Mouse (Mus musculus): Measurements from ENCODE around the gene Kmt2c.

Gene Kmt2c

DNA sequence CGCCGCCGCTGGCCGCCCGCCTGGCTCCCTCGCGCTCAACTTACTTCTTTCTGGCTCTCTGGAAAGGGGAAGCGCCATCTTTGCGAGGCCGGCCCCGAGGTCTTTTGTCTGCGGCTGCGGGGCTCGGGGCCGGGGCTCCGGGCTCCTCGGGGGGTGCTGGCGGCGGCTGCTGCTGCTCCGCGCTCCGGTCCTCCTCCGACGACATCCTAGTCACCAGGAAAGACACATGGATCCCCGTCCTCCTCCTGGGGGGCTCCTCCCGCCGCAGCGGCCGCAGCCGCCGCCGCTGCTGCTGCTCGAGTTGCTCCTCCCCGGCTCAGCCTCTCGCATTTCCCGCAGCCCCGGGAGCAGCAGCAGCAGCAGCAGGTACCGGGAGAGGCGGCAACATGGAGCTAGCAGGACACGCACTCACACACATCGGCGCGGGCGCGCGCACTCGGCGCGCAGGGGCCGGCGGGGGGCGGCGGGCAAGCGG is at the start of gene Kmt2c:
Gene Kmt2c (minus strand): TSS at position 438 of the 475 bp plus-strand sequence.
- peak; percentile 89 for DNase-seq (ENCODE audit: inconsistent ontology term)

DNA sequence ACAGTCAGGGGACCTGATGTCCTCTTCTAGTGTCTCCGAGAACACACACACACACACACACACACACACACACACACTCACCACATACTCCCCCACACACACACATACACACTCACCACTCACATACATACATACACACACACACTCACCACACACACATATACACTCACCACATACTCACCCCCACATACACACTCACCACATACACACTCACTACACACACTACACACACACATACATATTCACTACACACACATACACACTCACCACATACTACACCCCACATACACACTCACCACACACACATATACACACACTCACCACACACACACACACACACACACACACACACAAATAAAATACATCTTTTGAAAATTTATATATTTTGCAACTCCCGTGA is 48.3 kb upstream of the Kmt2c start:
- DNase-seq (ENCODE audit: inconsistent ontology term) = no peak

DNA sequence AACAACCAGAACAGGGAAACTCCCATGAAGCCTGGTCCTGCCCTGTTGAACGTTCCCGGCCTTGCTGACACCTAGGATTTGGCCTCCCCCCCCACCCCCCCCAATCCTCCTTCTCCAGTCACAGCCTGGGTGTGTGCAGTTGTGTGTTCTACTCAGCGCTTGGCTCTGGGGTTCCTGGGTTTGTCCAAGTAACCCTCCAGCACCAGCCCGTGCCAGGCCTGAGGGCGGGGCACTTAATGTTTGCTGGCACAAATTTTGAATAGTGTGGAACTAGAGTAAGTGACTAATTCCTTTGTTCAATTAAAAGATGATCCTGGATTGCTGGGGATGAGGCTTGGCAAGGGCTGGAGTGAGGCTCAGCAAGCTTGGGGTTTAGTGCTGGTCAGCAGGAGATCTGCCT is 46.0 kb upstream of the Kmt2c start:
- peak; percentile 82 for DNase-seq (ENCODE audit: inconsistent ontology term)

DNA sequence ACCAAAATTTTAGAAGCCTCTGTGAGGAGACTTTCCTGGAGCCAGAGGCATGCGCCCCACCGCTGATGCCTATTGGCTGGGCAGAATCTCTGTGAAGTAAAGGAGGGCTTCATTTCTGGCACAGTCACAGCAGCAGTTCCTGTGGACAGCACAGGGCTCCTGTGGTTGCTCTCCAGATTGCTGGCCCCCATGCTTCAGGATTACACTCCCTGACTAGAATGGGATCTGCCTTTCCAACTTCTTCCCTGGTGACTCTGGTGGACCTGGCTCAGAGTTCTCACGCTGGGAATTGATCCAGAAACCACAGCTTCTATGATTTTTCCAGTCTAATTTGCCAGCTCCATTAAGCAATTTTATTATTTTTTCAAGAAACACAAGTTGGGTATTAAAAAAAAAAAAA is 45.5 kb upstream of the Kmt2c start:
- peak; percentile 88 for DNase-seq (ENCODE audit: inconsistent ontology term)

DNA sequence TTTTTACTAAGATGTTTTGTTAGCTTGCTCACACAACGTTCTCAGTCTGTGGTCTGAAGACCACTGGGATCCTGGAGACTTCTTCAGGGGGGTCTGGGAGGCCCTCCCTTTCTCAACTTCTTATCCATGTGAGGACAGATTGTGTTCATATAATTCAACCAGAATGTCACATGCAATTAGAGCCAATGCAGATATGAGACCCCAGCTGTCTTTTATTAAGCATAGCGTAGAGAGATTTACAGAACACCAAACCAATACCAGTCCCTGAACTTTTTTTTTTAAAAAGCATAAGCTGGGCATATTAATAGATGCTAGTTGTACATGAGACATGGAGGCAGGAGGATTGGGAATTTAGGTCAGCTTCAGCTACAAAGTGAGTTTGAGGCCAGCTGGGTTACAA is 43.1 kb upstream of the Kmt2c start:
- no peak for DNase-seq (ENCODE audit: inconsistent ontology term)

DNA sequence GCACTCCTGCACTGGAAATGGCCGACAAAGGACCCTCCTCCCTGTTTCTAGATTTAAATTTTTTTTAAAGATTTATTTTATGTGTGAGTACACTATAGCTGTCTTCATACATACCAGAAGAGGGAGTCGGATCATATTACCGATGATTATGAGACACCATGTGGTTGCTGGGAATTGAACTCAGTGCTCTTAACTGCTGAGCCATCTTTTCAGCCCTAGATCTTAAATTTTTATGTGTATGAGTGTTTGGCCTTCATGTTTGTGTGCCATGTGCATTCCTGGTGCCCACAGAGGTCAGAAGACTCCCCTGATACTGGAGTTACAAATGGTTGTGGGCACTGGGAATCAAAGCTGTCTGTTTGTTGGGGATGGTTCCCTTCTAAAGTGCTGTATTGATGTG is 42.3 kb upstream of the Kmt2c start:
- DNase-seq (ENCODE audit: inconsistent ontology term) = no peak

DNA sequence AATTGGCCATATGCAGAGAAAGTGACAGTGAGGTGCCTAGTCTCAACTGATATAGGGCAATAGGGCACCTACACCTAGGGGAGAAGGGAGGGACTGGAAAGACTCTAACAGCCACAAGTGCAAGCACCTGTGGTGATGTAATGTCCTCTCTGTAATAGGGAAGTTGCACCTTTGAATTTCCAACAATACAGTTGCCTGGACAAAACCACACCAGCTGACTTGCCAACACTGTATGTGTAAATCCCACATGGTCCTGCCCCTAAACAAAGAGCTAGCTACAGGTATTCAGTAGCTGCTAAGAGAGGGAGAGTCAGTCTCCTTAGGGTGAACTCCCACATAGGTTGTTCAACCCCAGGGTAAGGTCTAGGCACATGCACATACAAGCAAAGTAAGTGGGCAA is 41.8 kb upstream of the Kmt2c start:
- DNase-seq (ENCODE audit: inconsistent ontology term) = no peak

DNA sequence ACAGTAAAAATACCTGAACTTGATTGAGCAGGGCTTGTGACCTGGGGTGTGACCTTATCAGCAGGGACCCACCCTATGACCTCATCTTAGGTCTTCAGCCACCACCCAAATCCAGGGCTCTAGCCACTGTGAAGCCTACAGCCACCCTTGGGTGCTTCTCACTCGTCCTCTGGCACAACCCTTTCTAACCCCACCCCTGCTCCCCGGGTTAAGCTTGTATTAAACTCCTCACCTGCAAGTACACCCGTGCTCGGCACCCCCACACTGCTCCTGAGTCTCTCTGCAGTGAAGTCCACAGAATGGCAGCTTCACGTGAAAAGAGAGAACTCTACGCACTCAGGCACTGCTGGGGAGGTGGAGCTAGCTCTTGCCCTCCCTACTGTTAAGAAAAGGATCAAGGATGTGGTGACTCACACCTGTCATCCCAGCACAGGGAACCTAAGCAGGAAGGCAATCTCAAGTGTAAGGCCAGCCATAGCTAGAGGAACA is 38.4 kb upstream of the Kmt2c start:
- DNase-seq (ENCODE audit: inconsistent ontology term) = no peak

DNA sequence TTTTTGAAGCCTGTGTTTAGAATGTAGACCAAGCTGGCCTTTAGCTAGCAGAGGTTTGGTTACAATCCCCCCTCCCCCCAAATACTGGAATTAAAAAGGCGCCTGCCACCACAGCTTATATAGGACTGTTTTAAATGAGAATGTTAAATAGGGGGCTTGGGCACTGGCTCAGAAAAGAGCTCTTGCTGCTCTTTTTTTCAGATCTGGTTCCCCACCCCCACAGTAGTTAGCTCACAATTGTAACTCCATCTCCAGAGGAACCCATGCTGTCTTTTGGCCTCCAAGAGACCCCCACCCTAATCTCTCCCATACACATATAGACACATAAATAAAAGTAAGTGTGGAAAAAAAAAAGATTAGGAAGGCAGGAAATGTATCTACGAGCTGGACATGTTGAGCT is 37.9 kb upstream of the Kmt2c start:
- no peak for DNase-seq (ENCODE audit: inconsistent ontology term)

DNA sequence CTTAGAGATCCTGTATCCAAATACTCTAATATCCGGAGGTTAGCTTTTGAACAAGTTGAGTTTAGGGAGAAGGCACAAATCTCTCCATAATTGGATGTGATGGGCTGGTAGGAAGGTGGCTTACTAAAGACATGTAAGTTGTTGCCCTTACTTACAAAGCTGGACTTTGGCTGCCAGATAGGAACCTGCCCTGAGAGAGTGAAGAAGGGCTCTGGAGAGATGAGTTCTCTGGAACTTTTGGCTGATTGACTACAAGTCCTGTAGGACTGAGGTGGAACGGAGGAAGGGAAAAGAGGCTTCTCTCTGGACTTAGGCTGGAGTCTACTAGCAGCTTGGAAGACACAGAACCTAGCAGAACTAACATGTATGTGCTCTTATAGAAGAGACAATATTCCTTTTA is 37.0 kb upstream of the Kmt2c start:
- DNase-seq (ENCODE audit: inconsistent ontology term) = no peak

DNA sequence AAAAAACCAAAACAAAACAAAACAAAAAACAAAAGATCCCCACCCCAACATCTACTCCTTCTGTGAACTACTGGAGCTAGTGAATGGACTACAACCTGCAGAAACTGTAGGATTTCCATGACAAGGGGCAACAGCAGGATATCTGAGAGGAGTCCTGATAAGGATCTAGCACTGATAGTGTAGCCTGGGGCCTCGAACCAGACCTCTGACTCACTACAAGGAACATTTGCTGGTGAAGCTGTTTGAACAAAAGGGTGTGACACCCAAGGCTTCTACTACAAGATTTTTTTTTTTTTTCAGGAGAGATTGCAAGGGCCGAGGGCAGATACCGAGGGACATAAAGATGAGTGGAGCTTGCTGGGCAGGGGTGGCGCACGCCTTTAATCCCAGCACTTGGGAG is 34.7 kb upstream of the Kmt2c start:
- no peak for DNase-seq (ENCODE audit: inconsistent ontology term)

DNA sequence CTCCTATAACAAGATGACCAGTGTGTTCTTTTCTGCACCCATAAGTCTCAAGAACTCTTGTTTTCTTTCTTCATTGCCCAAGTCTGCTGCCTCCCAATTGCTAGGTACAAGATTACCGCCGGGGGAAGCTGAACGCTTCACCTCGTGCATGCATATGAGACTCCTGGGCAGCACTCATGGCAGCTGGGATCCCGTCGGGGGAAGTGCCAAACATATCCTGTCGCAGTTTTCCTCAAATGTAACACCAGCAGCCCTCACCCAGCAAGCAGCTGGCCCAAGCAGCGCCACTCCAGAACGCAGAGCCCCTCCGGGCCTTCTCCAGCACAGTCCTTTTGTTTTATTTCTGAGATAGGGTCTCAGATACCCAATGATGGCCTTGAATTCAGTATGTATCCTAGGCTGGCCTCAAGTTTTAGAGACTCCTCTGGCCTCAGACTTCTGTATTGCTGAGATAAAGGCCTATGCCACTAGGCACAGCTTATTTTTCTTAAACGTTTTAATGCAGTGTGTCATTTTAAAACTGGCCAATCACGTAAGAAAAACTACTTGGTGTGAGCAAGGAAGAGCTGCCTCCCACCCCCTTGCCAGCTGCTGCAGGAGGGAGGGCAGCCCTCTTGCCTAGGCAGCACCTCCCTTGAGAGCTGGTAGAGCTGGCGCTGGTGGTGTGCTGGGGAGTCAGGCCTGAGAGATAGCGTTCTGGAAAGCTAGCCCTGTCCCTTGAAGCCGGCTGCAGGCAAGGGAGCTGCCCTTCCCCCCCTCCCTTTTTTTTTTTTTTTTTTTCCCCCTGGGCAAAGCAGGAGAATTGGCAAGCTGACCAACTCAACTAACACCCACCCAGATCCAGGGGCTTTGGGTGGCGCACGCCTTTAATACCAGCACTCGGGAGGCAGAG is 33.9 kb upstream of the Kmt2c start:
- DNase-seq (ENCODE audit: inconsistent ontology term) = no peak

DNA sequence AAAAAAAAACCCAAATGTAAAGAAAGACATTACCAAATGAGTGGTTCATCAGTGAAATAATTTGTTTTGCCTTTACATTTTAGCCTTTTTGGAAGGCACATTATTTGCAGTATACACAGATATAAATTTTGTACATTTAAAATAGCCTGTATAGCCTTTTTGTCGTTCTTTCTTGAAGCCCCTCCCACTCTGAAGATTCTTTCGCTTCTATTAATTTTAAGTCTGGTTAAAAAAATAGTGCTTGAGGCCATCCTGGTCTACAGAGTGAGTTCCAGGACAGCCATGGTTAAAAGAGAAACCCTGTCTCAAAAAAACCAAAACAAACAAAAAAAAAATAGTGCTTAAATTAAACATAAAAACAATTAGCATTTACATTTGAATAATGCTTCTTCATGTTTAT is 32.0 kb upstream of the Kmt2c start:
- DNase-seq (ENCODE audit: inconsistent ontology term) = no peak

DNA sequence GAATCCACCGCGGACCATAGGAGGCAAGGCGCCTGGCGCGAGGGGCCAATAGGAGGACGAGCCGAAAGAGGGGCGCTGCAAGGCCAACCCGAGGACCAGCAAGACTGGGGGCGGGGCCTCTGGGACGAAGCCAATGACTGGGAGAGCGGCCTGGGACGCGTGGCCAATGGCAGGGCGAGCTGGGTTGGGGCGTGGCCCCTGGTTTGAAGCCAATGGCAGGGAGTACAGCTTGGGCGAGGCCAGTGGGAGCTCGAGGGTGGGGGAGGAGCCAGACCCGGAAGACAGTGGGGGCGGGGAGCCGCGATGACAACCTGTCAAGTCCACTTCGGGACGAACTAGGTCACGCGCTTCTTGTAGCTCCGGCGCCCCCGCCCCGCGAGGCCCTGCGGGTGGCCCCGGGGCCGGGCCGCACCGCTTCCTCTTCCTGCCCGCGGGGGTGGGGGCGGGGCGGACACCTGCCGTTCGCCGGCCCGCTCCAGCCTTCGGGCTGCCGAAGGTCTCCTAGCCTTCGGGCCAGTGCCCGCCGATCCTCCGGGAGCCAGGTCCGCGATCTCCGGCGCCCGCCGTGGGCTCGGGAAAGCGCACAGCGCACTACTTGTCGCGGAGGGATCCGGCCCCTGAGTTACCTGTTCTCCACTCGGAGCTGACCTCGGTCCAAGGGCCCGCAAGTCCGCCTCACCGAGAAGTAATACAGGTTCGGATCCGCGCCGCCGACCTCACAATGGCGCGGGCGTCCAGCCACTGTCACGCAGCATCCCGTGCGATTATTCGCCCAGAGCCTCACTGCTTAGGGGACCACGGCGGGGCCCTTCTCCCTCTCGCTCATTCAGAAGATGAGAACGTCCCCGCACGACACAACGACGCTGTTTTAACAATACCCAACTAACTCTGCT is 31.2 kb upstream of the Kmt2c start:
- DNase-seq (ENCODE audit: inconsistent ontology term) = peak; percentile 100

DNA sequence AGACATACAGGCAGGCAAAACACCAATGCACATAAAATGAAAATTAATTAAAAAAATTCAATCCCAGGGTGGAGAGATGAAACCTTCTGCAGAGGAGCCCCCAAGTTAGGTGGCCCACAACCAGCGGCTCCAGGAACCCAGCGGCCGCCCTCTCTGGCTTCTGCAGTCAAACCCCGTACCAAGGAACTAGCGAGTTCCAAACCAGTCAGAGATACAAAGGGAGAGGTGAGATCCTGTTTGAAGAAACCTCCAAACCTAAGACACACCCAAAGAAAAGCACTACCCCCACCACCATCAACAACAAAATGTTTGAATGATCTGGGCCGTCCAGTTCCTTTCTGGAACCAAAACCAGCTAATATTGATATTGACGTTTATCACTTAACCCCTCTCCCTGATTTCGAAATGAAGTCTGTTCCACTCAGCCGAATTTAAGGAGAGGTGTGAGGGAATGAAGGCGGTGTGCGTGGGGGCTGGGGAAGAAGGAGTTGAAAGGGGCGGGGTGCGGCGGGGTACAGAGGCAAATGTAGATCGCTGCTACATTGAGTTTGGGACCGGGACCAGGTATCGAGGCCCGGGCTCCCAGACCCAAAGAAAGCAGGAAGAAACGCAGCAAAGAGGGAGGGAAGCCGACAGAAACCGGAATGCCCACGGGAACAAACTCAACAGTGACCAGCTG is 30.4 kb upstream of the Kmt2c start:
- DNase-seq (ENCODE audit: inconsistent ontology term) = no peak

DNA sequence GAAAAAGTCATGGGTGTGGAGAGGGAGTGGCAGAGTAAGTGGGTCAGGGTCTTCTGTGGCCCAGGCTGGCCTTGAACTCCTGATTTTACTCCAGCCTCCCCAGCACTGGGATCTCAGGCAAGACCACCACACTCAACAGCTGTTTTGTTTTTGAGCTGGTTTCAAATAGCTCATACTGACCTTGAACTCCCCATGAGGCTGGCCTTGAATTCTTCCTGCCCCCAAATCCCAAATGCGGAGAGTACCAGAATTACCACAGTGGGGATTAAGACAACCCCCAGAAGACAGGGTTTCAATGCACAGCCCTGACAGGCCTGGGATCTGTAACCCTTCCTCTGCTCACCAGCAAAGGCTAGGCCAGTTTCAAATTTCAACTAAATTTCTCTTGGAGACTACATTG is 29.4 kb upstream of the Kmt2c start:
- no peak for DNase-seq (ENCODE audit: inconsistent ontology term)

DNA sequence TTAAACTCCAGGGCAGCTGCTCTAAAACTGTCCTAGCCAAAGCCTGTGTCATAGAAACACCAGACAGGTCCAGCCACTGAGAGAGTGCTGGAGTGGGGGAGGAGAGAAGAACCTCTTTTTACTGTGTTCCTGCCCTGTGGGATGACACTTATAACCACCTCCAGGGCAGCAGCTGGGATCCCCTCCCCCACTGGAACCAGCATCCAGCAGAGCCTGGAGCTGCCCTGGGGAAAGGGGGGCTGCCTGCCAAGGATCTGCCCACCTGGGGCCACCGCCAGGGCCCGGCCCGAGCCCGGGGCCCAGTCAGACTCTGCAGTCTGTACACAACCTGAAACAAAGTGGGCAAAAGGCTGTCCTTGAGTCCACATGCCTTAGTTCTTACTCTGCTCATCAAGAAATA is 28.3 kb upstream of the Kmt2c start:
- peak; percentile 12 for DNase-seq (ENCODE audit: inconsistent ontology term)

DNA sequence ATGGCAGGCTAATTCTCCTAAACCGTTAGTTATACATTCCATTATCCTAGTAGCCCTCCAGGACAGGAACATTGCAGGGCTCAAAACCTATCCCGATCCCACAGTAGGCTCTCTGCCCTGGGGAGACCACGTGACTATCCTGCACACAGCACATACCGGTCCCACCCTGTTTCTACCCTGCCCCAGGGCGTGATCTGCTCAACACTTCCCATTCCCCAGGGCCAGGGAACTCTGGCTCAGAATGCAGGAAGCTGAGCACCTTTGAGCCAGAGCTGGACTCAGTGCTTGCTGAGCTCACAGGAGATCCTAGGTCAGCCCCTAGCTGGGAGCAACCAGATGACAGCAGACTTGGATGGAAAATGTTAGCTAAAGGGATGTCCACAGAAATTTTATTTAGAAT is 27.5 kb upstream of the Kmt2c start:
- no peak for DNase-seq (ENCODE audit: inconsistent ontology term)

DNA sequence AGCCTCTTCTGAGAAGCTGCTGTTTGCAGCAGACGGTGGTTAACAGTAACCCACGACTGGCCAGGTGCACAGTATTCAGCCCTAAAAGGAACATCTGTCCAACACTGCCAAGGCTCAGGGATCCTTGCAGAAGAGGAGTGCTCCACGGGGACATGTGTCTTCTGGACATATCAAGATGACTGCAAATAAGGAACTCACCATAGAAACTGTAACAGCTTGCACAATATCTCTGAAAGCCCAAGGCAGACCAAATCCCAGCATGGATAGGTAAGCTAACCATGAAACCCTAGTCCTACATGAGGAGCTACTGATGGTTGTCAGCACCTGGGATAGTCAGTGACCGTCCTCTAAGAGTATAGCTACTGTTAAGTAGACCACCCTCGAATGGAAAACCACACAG is 22.9 kb upstream of the Kmt2c start:
- DNase-seq (ENCODE audit: inconsistent ontology term) = no peak

DNA sequence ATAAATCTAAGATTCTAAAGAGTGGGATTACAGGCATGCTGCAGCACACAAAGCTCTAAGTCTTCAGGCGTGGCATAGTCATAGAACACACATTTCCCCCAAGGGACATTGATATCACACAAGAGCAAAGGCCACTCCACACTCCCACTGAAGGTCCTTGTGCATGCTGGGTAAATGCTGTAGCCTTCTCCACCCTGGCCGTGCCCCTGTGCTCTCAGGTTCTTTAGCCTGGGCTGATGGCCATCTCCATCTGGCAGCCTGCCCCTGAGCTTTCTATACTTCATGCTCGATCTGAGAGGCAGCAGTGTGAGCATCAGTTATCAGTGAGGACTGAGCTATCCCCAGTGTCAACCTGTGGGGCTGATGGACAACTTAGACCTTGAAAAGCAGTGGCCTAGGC is 21.2 kb upstream of the Kmt2c start:
- DNase-seq (ENCODE audit: inconsistent ontology term) = no peak

DNA sequence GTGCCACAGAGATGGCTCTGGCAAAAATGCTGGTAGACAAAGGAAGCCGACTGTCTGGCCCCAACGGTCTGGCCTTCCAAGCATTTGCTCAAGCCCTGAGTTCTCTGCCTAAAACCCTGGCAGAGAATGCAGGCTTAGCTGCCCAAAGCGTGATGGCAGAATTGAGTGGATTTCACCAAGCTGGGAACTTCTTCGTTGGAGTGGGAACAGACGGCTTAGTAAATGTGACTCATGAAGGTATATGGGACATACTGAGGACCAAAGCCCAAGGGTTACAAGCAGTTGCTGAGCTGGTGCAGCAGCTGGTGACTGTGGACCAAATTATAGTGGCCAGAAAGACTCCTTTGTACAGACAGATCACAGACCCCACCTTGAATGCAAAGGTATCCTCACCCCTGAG is 19.0 kb upstream of the Kmt2c start:
- DNase-seq (ENCODE audit: inconsistent ontology term) = no peak

DNA sequence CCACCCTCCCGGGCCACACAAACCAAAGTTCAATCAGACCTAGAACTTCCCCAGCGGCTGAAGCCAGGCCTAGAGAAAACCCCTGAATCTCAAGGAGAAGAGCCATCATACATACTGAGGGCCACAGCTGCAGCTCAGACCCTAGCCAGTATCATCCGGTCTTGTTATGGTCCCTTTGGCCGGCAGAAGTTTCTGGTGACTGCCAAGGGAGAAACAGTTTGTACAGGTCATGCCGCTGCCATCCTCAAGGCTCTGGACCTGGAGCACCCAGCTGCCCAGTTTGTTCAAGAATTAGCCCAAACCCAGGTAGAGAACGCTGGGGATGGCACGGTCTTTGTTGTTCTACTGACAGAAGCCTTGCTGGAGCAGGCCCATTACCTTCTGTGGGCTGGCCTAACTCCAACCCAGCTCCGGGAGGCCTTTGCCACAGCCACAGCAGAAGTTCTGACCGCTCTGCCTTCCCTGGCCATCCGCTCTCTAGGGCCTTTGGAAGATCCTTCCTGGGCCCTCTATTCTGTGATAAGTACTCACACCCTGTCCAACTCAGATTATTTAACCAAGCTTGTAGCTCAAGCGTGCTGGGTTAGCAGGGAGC is 17.8 kb upstream of the Kmt2c start:
- no peak for DNase-seq (ENCODE audit: inconsistent ontology term)

Measured in Muller cell, postnatal 12 days (primary cell).